Mouse (Mus musculus): Measurements from ENCODE around the gene Mybbp1a. TPM values are rescaled to one million over a fixed set of nuclear protein-coding genes. Genes with fewer than 3 reads are reported as not detected.

Mybbp1a gene
- polyA plus RNA-seq, 1 experiment = 57.1 TPM

GRCm38 (mm10) chr11:72447475-72447874 lies 6.3 kb downstream of the Mybbp1a start:
- no peak overlapping the region for H3K27ac ChIP-seq (ENCODE audit: control insufficient read depth, insufficient read depth, low read length)
- no peak for TF ChIP-seq CTCF (IDR thresholded peaks at IDR 0.05; ENCODE audit: borderline replicate concordance, control insufficient read depth, extremely low read depth, insufficient read depth, low read length, poor library complexity)
- TF ChIP-seq POLR2A (IDR thresholded peaks at IDR 0.05; ENCODE audit: control insufficient read depth, extremely low read depth, insufficient read depth, low read length, poor library complexity) = no peak
- no peak overlapping the region for H3K4me3 ChIP-seq (ENCODE audit: control insufficient read depth, insufficient read depth, low read length)
- WGBS = 91% methylated on average over 8 of the region's 8 CpGs
- no peaks in the 10 kb centered on the region for H3K4me1 ChIP-seq (replicated peaks; ENCODE audit: control insufficient read depth, insufficient read depth, low read length)
- DNase-seq = no peak
- H3K27me3 ChIP-seq (ENCODE audit: control insufficient read depth, insufficient read depth, low read length) = no peaks in the 10 kb centered on the region
- peaks cover 43% of the 10 kb centered on the region for H3K36me3 ChIP-seq (ENCODE audit: control insufficient read depth, insufficient read depth, low read length)

- Histone ChIP-seq H3K27me3 (ENCODE audit: control insufficient read depth, insufficient read depth, low read length) (no peaks in the 10 kb centered on the region), H3K4me3 (ENCODE audit: control insufficient read depth, insufficient read depth, low read length) (no peak overlapping the region), H3K4me1 (replicated peaks; ENCODE audit: control insufficient read depth, insufficient read depth, low read length) (no peaks in the 10 kb centered on the region), H3K36me3 (ENCODE audit: control insufficient read depth, insufficient read depth, low read length) (peaks cover 31% of the 10 kb centered on the region), H3K27ac (ENCODE audit: control insufficient read depth, insufficient read depth, low read length) (no peak overlapping the region)
- no peak for TF ChIP-seq CTCF (IDR thresholded peaks at IDR 0.05; ENCODE audit: borderline replicate concordance, control insufficient read depth, extremely low read depth, insufficient read depth, low read length, poor library complexity)
- 86% methylated on average over 3 of the region's 3 CpGs for WGBS
- no peak for DNase-seq
Observed at GRCm38 (mm10) chr11:72452140-72452665, 11.0 kb downstream of the Mybbp1a start.

- Histone ChIP-seq H3K4me3 (ENCODE audit: control insufficient read depth, insufficient read depth, low read length) (no peak overlapping the region), H3K27ac (ENCODE audit: control insufficient read depth, insufficient read depth, low read length) (no peak overlapping the region), H3K27me3 (ENCODE audit: control insufficient read depth, insufficient read depth, low read length) (no peaks in the 10 kb centered on the region), H3K36me3 (ENCODE audit: control insufficient read depth, insufficient read depth, low read length) (peaks cover 22% of the 10 kb centered on the region), H3K4me1 (replicated peaks; ENCODE audit: control insufficient read depth, insufficient read depth, low read length) (no peaks in the 10 kb centered on the region)
- DNase-seq = no peak
- TF ChIP-seq CTCF (IDR thresholded peaks at IDR 0.05; ENCODE audit: borderline replicate concordance, control insufficient read depth, extremely low read depth, insufficient read depth, low read length, poor library complexity) (no peak), POLR2A (IDR thresholded peaks at IDR 0.05; ENCODE audit: control insufficient read depth, extremely low read depth, insufficient read depth, low read length, poor library complexity) (no peak)
- WGBS = 91% methylated on average over 15 of the region's 15 CpGs
Observed at GRCm38 (mm10) chr11:72453105-72453953, 12.2 kb downstream of the Mybbp1a start.

GRCm38 (mm10) chr11:72455694-72456093 lies 14.5 kb downstream of the Mybbp1a start:
- no peaks in the 10 kb centered on the region for H3K27me3 ChIP-seq (ENCODE audit: control insufficient read depth, insufficient read depth, low read length)
- H3K36me3 ChIP-seq (ENCODE audit: control insufficient read depth, insufficient read depth, low read length) = peaks cover 8% of the 10 kb centered on the region; the same call in 1 of the 2 replicates

GRCm38 (mm10) chr11:72457995-72458496 lies 16.9 kb downstream of the Mybbp1a start:
- H3K36me3 ChIP-seq (ENCODE audit: control insufficient read depth, insufficient read depth, low read length) = no peaks in the 10 kb centered on the region
- DNase-seq = no peak

More at GRCm38 (mm10) chr11:72455694-72456093, 14.5 kb downstream of the Mybbp1a start:
- no peak for DNase-seq
- H3K4me1 ChIP-seq (replicated peaks; ENCODE audit: control insufficient read depth, insufficient read depth, low read length) = no peaks in the 10 kb centered on the region
- H3K27ac ChIP-seq (ENCODE audit: control insufficient read depth, insufficient read depth, low read length) = no peak overlapping the region
- TF ChIP-seq CTCF (IDR thresholded peaks at IDR 0.05; ENCODE audit: borderline replicate concordance, control insufficient read depth, extremely low read depth, insufficient read depth, low read length, poor library complexity) (no peak), POLR2A (IDR thresholded peaks at IDR 0.05; ENCODE audit: control insufficient read depth, extremely low read depth, insufficient read depth, low read length, poor library complexity) (no peak)
- 97% methylated on average over 5 of the region's 5 CpGs for WGBS
- H3K4me3 ChIP-seq (ENCODE audit: control insufficient read depth, insufficient read depth, low read length) = no peak overlapping the region

GRCm38 (mm10) chr11:72458502-72458901 lies 17.3 kb downstream of the Mybbp1a start:
- 87% methylated on average over 3 of the region's 3 CpGs for WGBS
- Histone ChIP-seq H3K27ac (ENCODE audit: control insufficient read depth, insufficient read depth, low read length) (no peak overlapping the region), H3K4me3 (ENCODE audit: control insufficient read depth, insufficient read depth, low read length) (no peak overlapping the region), H3K36me3 (ENCODE audit: control insufficient read depth, insufficient read depth, low read length) (no peaks in the 10 kb centered on the region), H3K27me3 (ENCODE audit: control insufficient read depth, insufficient read depth, low read length) (no peaks in the 10 kb centered on the region), H3K4me1 (replicated peaks; ENCODE audit: control insufficient read depth, insufficient read depth, low read length) (no peaks in the 10 kb centered on the region)
- DNase-seq = no peak
- no peak for TF ChIP-seq POLR2A (IDR thresholded peaks at IDR 0.05; ENCODE audit: control insufficient read depth, extremely low read depth, insufficient read depth, low read length, poor library complexity)
- no peak for TF ChIP-seq CTCF (IDR thresholded peaks at IDR 0.05; ENCODE audit: borderline replicate concordance, control insufficient read depth, extremely low read depth, insufficient read depth, low read length, poor library complexity)

More at GRCm38 (mm10) chr11:72457995-72458496, 16.9 kb downstream of the Mybbp1a start:
- Histone ChIP-seq H3K27me3 (ENCODE audit: control insufficient read depth, insufficient read depth, low read length) (no peaks in the 10 kb centered on the region), H3K27ac (ENCODE audit: control insufficient read depth, insufficient read depth, low read length) (no peak overlapping the region), H3K4me1 (replicated peaks; ENCODE audit: control insufficient read depth, insufficient read depth, low read length) (no peaks in the 10 kb centered on the region), H3K4me3 (ENCODE audit: control insufficient read depth, insufficient read depth, low read length) (no peak overlapping the region)
- TF ChIP-seq POLR2A (IDR thresholded peaks at IDR 0.05; ENCODE audit: control insufficient read depth, extremely low read depth, insufficient read depth, low read length, poor library complexity) (no peak), CTCF (IDR thresholded peaks at IDR 0.05; ENCODE audit: borderline replicate concordance, control insufficient read depth, extremely low read depth, insufficient read depth, low read length, poor library complexity) (no peak)
- WGBS = 87% methylated on average over 12 of the region's 12 CpGs

Data from thymus, adult 2 months (tissue).